Mouse (Mus musculus) heart, embryonic 16.5 days (tissue): ENCODE data around the gene Nfyb. TPM values are rescaled to one million over a fixed set of nuclear protein-coding genes. Genes with fewer than 3 reads are reported as not detected.

Experiments
- ATAC-seq: fragments of 200-750 bp; cut with Nextera tagmentation; replicated peaks from 2 replicates; pipeline ENCODE4 v1.8.0; 2017; ENCODE audit warnings: moderate number of reproducible peaks; ENCODE audit not compliant: insufficient read depth, low FRiP score; ENCODE audit errors: extremely low read depth
- H3K27ac ChIP-seq: fragments of 300-500 bp; sonication (generic); 2 replicates; pipeline ENCODE4 v1.5.1; 2014; ENCODE audit warnings: mild to moderate bottlenecking, low read length, control low read depth, moderate library complexity
- H3K27me3 ChIP-seq: fragments of 300-500 bp; sonication (generic); 2 replicates; pipeline ENCODE4 v1.6.1; 2014; ENCODE audit warnings: low read length, mixed read lengths; ENCODE audit not compliant: control insufficient read depth, insufficient read depth
- H3K36me3 ChIP-seq: fragments of 300-500 bp; sonication (generic); 2 replicates; pipeline ENCODE4 v1.6.1; 2014; ENCODE audit not compliant: control insufficient read depth, insufficient read depth
- H3K4me1 ChIP-seq: fragments of 300-500 bp; sonication (generic); 2 replicates; pipeline ENCODE4 v1.6.1; 2014; ENCODE audit warnings: low read length, mixed read lengths; ENCODE audit not compliant: control insufficient read depth, insufficient read depth
- H3K4me2 ChIP-seq: fragments of 300-500 bp; sonication (generic); 2 replicates; pipeline ENCODE4 v1.6.1; 2014; ENCODE audit warnings: low read depth, mild to moderate bottlenecking, control low read depth, low read length
- H3K4me3 ChIP-seq: fragments of 300-500 bp; sonication (generic); 2 replicates; pipeline ENCODE4 v1.5.1; 2014; ENCODE audit warnings: mild to moderate bottlenecking, control low read depth, low read length
- H3K9ac ChIP-seq: fragments of 300-500 bp; sonication (generic); 2 replicates; pipeline ENCODE4 v1.6.1; 2014; ENCODE audit warnings: low read length, control low read depth
- H3K9me3 ChIP-seq: fragments of 300-500 bp; sonication (generic); replicated peaks from 2 replicates; pipeline ENCODE4 v1.6.1; 2016; ENCODE audit warnings: low read length; ENCODE audit not compliant: control insufficient read depth
- WGBS: fragments of 180-500 bp; shearing (Covaris S2); extraction: QIAGEN DNeasy Blood & Tissue Kit; methylation state at CpG from one replicate; pipeline ENCODE4 v1.1.7; 2014; 5-methylcytosine and 5-hydroxymethylcytosine counted together
- polyA plus RNA-seq: library from polyadenylated mRNA; unstranded; fragments of >200 nt; fragmentation: Nextera tagmentation; extraction: Ambion mirVana; gene quantifications from 2 replicates; pipeline ENCODE4 v1.2.1, GENCODE M21; 2015

Gene Nfyb
- polyA plus RNA-seq, 1 experiment from 2014 or later: 25.7 TPM

DNA sequence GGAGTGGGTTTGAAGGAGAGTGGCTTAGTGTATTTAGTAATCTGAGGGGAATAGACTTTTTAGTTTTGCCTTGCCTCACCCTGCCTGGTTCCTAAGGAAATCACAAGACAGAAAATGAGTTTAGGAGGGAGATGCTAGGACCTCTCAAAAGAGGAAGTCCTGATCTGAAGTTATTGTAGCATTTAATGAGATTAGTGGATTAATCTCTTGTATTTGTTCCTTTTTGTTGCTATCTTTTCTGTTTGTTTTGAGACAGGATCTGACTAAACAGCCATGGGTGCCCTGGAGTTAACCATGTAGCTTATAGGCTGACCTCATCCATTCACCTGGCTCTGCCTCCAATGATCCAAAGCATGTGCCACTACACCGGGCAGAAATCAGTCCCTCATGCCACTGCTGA lies 21.4 kb downstream of the Nfyb start:
- Histone ChIP-seq H3K36me3 (peaks cover 41% of the 10 kb centered on the region), H3K4me1 (no peaks in the 10 kb centered on the region), H3K27me3 (no peaks in the 10 kb centered on the region), H3K9me3 (no peaks in the 10 kb centered on the region), H3K4me2 (no peak overlapping the region), H3K9ac (no peak overlapping the region), H3K27ac (no peak overlapping the region), H3K4me3 (no peak overlapping the region)
- ATAC-seq: no peak
- 96% methylated on average over 1 of the region's 1 CpGs for WGBS

DNA sequence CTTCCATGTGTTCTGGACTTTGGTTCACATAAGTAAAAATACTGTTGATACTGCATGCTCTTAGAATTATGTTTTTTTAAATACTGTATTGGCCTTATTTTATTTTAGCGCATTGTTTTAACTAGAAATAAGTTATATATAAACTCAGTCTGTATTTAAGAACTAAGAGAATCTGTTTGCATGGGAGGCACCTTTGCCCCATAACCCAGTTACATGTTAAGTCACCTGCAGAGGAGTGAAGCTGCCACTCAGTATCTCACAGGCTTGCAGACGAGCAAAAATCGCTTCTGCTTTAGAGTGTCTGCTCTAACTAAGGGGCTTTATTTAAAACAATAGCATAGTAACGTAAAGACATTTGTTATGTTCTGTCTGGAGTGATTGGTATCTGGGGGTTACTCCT lies 22.1 kb downstream of the Nfyb start:
- 92% methylated on average over 4 of the region's 4 CpGs for WGBS
- H3K9me3 ChIP-seq: no peaks in the 10 kb centered on the region
- H3K4me3 ChIP-seq: no peak overlapping the region
- H3K4me1 ChIP-seq: no peaks in the 10 kb centered on the region
- no peak overlapping the region for H3K9ac ChIP-seq
- H3K36me3 ChIP-seq: peaks cover 34% of the 10 kb centered on the region
- ATAC-seq: no peak
- H3K4me2 ChIP-seq: no peak overlapping the region
- H3K27ac ChIP-seq: no peak overlapping the region
- no peaks in the 10 kb centered on the region for H3K27me3 ChIP-seq

DNA sequence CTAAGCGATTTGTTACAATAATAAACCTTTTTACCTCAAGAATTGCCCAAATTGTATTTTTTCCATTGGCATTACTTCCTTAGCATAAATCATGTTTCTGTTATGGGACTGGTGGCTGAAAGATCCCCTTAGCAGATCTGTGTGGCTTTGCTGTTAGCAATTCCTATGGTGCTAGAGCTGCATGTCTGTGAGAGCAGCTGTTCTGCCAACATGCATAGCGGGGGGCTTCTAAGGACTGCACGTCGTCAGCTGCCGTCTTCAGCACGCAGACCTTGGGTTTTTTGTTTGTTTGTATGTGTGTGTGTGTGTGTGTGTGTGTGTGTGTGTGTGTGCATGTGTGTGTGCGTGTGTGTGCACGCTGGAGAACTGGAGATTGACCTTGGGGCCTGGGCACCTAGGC lies 22.6 kb downstream of the Nfyb start:
- peaks cover 33% of the 10 kb centered on the region for H3K36me3 ChIP-seq
- WGBS: 88% methylated on average over 8 of the region's 8 CpGs
- no peak overlapping the region for H3K4me3 ChIP-seq
- no peak for ATAC-seq
- H3K4me2 ChIP-seq: no peak overlapping the region
- H3K9ac ChIP-seq: no peak overlapping the region
- H3K27me3 ChIP-seq: no peaks in the 10 kb centered on the region
- H3K9me3 ChIP-seq: no peaks in the 10 kb centered on the region
- no peaks in the 10 kb centered on the region for H3K4me1 ChIP-seq
- no peak overlapping the region for H3K27ac ChIP-seq

GRCm38 (mm10) chr10:82699296-82699941 lies 64.5 kb downstream of the Nfyb start:
- peak overlapping the region; percentile 77 for H3K4me2 ChIP-seq
- H3K9ac ChIP-seq: peak overlapping the region; percentile 88
- H3K4me3 ChIP-seq: peak overlapping the region; percentile 79
- peaks cover 4% of the 10 kb centered on the region for H3K36me3 ChIP-seq
- peaks cover 16% of the 10 kb centered on the region for H3K4me1 ChIP-seq
- no peaks in the 10 kb centered on the region for H3K27me3 ChIP-seq
- WGBS: under 1% methylated on average over 58 of the region's 59 CpGs
- H3K27ac ChIP-seq: peak overlapping the region; percentile 72
- no peaks in the 10 kb centered on the region for H3K9me3 ChIP-seq
- peak; percentile 53 for ATAC-seq

DNA sequence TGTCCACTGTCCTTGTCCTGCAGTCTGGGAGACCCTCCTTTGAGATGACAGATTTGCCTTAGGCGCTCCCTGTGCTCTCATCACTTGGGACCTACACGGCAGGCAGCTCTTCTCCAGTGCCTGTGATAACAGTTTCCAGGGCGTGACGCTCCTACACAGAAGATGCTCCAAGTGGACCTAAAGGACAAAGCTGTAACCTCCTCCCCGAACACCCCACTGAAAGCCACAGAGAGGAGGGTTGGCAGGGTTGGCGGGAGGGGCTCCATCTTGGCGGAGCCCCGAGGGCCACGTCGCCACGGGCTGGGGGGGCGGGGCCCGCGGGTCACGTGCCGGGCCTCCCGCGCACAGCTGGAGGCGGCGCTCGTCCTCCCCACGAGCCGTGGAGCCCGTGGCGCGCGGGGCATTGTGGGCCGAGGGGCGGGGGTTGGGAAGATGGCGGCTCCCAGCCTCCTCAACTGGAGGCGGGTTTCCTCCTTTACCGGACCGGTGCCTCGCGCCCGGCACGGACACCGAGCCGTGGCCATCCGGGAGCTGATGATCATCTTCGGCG lies 65.2 kb downstream of the Nfyb start:
- Histone ChIP-seq H3K27me3 (no peaks in the 10 kb centered on the region), H3K4me3 (peak overlapping the region; percentile 79), H3K9me3 (no peaks in the 10 kb centered on the region), H3K4me2 (peak overlapping the region; percentile 77), H3K4me1 (peaks cover 16% of the 10 kb centered on the region), H3K36me3 (peaks cover 4% of the 10 kb centered on the region; the same call in 1 of the 2 replicates), H3K9ac (peak overlapping the region; percentile 88), H3K27ac (peak overlapping the region; percentile 72)
- peak; percentile 92 for ATAC-seq
- WGBS: under 1% methylated on average over 41 of the region's 42 CpGs

Other genes with a start within 250 kb of the Nfyb start
- 34.1 and 41.3 TPM in 2 replicates for gene 1190007I07Rik, start 140.9 kb downstream of the Nfyb start, polyA plus RNA-seq
- 67.4 and 70.7 TPM in 2 replicates for gene Tdg, start 134.3 kb downstream of the Nfyb start, polyA plus RNA-seq
- gene Glt8d2, start 73.5 kb downstream of the Nfyb start, polyA plus RNA-seq: 4.3 and 5.0 TPM in 2 replicates
- gene Hcfc2, start 68.0 kb downstream of the Nfyb start, polyA plus RNA-seq: 35.2 and 38.4 TPM in 2 replicates
- gene Txnrd1, start 69.8 kb upstream of the Nfyb start, polyA plus RNA-seq: 60.4 and 61.8 TPM in 2 replicates
- 0.21 and 0.22 TPM in 2 replicates for gene Eid3, start 102.5 kb upstream of the Nfyb start, polyA plus RNA-seq
- 2.3 and 2.6 TPM in 2 replicates for gene Chst11, start 221.4 kb upstream of the Nfyb start, polyA plus RNA-seq